Mouse (Mus musculus) hindbrain, embryonic 10.5 days (tissue): ENCODE data around the gene Sys1. TPM values are rescaled to one million over a fixed set of nuclear protein-coding genes. Genes with fewer than 3 reads are reported as not detected.

ENCODE experiments used
- DNase-seq: peaks from one replicate; pipeline ENCODE4 v3.0.0-alpha.2; 2017; ENCODE audit warnings: low spot score
- H3K27ac ChIP-seq: fragments of 300-500 bp; sonication (generic); 2 replicates; pipeline ENCODE4 v1.5.1; 2016; ENCODE audit warnings: mild to moderate bottlenecking, moderate library complexity
- H3K27me3 ChIP-seq: fragments of 300-500 bp; sonication (generic); 2 replicates; pipeline ENCODE4 v1.6.1; 2016; ENCODE audit warnings: mild to moderate bottlenecking; ENCODE audit not compliant: poor library complexity, insufficient read depth, severe bottlenecking
- H3K36me3 ChIP-seq: fragments of 300-500 bp; sonication (generic); 2 replicates; pipeline ENCODE4 v1.6.1; 2016; ENCODE audit warnings: mild to moderate bottlenecking, moderate library complexity
- H3K4me1 ChIP-seq: fragments of 300-500 bp; sonication (generic); replicated peaks from 2 replicates; pipeline ENCODE4 v1.6.1; 2016; ENCODE audit warnings: mild to moderate bottlenecking
- H3K4me3 ChIP-seq: fragments of 300-500 bp; sonication (generic); 2 replicates; pipeline ENCODE4 v1.5.1; 2016; ENCODE audit warnings: mild to moderate bottlenecking, moderate library complexity
- H3K9me3 ChIP-seq: fragments of 300-500 bp; sonication (generic); 2 replicates; pipeline ENCODE4 v1.6.1; 2016; ENCODE audit warnings: mild to moderate bottlenecking, moderate library complexity
- WGBS: fragments of 180-500 bp; shearing (Covaris S2); methylation state at CpG from one replicate; pipeline ENCODE4 v1.1.7; 2016; 5-methylcytosine and 5-hydroxymethylcytosine counted together
- polyA plus RNA-seq: library from polyadenylated mRNA; unstranded; fragments of >200 nt; fragmentation: Nextera tagmentation; extraction: Ambion mirVana; gene quantifications from 2 replicates; pipeline ENCODE4 v1.2.1, GENCODE M21; 2016

The Sys1 gene
- 61.5 and 76.4 TPM in 2 replicates for polyA plus RNA-seq

DNA sequence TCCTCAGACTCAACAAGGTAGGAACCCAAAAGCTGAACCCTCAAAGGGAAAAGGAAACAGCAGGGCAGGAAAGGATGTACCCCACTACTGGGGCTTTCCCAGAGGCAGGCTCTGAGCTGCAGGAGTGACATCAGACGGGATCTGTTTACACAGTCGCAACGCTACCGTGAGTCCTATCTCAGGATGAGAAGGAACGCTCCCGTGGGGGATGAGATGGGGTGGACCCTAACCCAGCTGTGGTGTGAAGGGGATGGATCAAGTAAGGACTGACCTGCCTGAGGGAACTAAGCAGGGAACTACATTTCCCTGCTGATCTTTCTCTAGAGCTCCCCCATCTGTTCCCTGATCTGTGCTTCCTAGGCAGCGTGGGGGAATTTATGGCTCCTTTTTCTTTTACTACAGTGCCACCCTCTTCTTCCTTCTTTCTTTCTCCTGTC lies at the start of gene Sys1:
Sys1 (plus strand) TSS at position 101 of the 437 bp plus-strand sequence.
- H3K9me3 ChIP-seq: no peaks in the 10 kb centered on the region
- 2% methylated on average over 7 of the region's 7 CpGs for WGBS
- H3K36me3 ChIP-seq: no peaks in the 10 kb centered on the region
- peak within 1 kb of the TSS; percentile 85 for H3K27ac ChIP-seq
- 0 out of 2 replicates have a peak, but pooled peaks cover 6% of the 10 kb centered on the region for H3K27me3 ChIP-seq
- peaks cover 37% of the 10 kb centered on the region for H3K4me1 ChIP-seq
- peak within 1 kb of the TSS; percentile 29 for H3K4me3 ChIP-seq
- peak; percentile 20 for DNase-seq

DNA sequence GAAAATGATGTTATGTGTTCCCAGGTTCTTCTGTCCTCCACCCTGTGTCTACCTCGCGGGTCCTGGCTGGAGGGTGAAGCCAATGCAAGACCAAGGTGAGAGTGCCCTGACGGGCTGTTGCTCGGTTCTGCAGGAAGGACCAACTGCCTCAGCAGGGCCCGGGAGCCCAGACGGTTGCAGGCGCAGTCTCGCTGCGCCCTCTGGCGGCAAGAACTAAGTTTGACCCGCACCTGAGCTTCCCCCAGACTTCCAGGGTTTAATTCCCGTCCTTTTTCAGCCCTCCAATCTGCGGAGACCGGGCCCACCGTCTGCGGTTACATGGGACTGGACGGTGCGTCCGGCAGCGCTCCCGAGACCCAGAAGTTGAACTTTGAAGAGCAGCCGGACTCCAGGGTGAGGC lies 49.1 kb upstream of the Sys1 start:
- WGBS: 1% methylated on average over 22 of the region's 22 CpGs
- H3K36me3 ChIP-seq: no peaks in the 10 kb centered on the region
- no peak overlapping the region for H3K27ac ChIP-seq
- DNase-seq: peak; percentile 77
- no peaks in the 10 kb centered on the region for H3K9me3 ChIP-seq
- peaks cover 21% of the 10 kb centered on the region for H3K4me1 ChIP-seq
- no peak overlapping the region for H3K4me3 ChIP-seq
- H3K27me3 ChIP-seq: peaks cover 82% of the 10 kb centered on the region

DNA sequence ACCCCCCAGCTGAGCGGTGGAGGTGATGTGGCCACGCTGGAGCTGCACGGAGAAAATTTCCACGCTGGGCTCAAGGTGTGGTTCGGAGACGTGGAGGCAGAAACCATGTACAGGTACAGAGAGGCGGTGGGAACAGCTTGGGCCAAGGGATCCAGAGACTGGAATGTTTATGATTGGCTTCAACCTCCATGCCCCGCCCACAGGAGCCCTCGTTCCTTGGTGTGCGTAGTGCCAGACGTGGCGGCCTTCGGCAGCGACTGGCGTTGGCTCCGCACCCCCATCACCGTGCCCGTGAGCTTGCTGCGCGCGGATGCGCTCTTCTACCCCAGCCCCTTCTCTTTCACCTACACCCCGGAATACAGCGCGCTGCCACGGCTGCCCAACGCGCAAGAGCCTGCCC lies 42.6 kb upstream of the Sys1 start:
- peaks cover 10% of the 10 kb centered on the region; the same call in 1 of the 2 replicates for H3K4me1 ChIP-seq
- H3K4me3 ChIP-seq: peak overlapping the region; percentile 34
- no peaks in the 10 kb centered on the region for H3K36me3 ChIP-seq
- no peaks in the 10 kb centered on the region for H3K9me3 ChIP-seq
- no peak overlapping the region for H3K27ac ChIP-seq
- no peak for DNase-seq
- WGBS: 29% methylated on average over 28 of the region's 28 CpGs
- H3K27me3 ChIP-seq: peaks cover 48% of the 10 kb centered on the region

DNA sequence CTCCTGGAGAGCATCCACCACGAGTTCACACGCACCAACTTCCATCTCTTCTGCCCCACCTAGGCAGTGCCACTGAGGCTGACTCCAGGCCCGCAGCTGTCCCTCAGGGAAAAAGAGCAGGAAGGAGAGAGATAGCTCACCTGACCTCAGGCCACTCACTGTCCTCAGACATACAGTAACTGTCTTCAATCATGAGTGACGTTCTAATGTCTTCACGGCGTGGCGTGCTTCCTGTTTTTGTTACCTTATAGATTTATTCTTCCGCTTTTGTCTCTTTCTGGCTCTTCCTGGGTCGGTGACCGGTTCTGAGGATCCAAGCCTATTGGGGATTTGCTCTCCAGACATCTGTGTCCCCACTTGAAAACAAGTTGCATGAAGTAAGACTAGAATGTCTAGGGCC lies 42.2 kb upstream of the Sys1 start:
- Histone ChIP-seq H3K9me3 (no peaks in the 10 kb centered on the region), H3K4me1 (peaks cover 14% of the 10 kb centered on the region), H3K4me3 (peak overlapping the region; percentile 34), H3K27me3 (peaks cover 44% of the 10 kb centered on the region), H3K36me3 (no peaks in the 10 kb centered on the region), H3K27ac (no peak overlapping the region)
- DNase-seq: no peak
- WGBS: 75% methylated on average over 10 of the region's 10 CpGs

DNA sequence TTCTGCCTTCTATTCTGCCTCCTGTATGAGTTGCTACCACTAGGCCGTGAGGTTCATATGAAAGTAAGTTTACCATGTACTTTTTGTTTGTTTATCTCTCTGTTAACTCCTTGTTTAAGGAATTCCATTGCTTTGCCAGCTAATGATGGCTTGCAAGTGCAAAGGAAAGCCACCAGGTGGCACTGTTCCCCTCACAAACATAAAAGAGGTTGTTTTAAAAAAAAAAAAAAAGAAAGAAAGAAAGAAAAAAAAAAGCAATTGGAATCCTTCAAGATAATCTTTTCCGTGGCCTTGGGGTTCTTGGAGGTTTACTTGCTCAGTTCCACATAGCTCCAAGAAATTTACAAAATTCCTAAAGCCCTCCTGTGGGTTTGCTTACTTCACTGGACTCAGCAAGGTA lies 39.6 kb upstream of the Sys1 start:
- Histone ChIP-seq H3K36me3 (no peaks in the 10 kb centered on the region), H3K9me3 (no peaks in the 10 kb centered on the region), H3K4me3 (no peak overlapping the region), H3K27ac (no peak overlapping the region), H3K4me1 (peaks cover 15% of the 10 kb centered on the region), H3K27me3 (peaks cover 30% of the 10 kb centered on the region)
- WGBS: 4% methylated on average over 2 of the region's 2 CpGs
- DNase-seq: no peak

DNA sequence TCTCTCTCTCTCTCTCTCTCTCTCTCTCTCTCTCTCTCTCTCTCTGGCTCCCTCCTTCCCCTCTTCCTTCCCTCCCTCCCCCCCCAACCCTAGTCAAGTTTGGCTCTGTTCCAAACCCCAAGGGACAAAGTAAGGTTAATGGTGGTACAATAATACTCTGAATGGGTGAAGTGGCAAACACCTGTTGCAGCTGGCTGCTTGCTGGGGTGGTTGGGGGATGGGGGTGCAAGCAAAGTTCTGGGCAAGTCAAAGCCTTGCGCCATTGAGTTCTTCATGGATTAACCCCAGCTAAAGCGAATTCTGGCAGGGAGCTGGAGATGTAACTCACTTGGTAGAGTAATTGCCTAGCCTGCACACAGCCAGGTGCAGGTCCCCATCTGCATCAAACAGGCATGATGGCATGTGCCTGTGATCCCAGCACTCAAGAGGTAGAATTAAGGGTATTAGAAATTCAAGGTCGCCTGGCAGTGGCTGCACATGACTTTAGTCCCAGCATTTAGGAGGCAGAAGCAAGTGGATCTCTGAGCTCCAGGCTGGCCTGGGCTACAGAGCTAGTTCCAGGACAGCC lies 38.4 kb upstream of the Sys1 start:
- no peak overlapping the region for H3K27ac ChIP-seq
- peaks cover 15% of the 10 kb centered on the region for H3K4me1 ChIP-seq
- no peaks in the 10 kb centered on the region for H3K36me3 ChIP-seq
- peaks cover 24% of the 10 kb centered on the region for H3K27me3 ChIP-seq
- H3K9me3 ChIP-seq: no peaks in the 10 kb centered on the region
- WGBS: 31% methylated on average over 3 of the region's 3 CpGs
- no peak for DNase-seq
- H3K4me3 ChIP-seq: no peak overlapping the region

DNA sequence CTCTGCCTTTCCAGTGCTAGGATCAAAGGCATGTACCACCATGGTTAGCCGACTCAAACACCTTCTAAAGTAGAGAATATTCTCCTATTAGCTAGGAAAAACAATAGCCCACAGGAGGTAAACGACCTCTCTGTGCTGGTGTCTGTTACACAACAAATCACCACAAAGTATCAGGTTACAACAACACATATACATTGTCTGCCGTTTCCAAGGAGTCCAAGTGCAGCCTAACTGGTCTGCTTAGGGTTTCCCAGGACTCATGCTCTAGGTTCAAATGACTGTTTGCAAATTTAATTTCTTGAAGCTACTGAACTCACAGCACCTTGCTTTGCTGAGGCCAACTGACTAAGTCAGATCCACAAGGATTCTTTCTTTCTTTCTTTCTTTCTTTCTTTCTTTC lies 37.3 kb upstream of the Sys1 start:
- Histone ChIP-seq H3K9me3 (no peaks in the 10 kb centered on the region), H3K36me3 (peaks cover 3% of the 10 kb centered on the region; the same call in 1 of the 2 replicates), H3K4me3 (no peak overlapping the region), H3K4me1 (peaks cover 9% of the 10 kb centered on the region), H3K27me3 (peaks cover 13% of the 10 kb centered on the region), H3K27ac (no peak overlapping the region)
- WGBS: 3% methylated on average over 3 of the region's 3 CpGs
- no peak for DNase-seq

DNA sequence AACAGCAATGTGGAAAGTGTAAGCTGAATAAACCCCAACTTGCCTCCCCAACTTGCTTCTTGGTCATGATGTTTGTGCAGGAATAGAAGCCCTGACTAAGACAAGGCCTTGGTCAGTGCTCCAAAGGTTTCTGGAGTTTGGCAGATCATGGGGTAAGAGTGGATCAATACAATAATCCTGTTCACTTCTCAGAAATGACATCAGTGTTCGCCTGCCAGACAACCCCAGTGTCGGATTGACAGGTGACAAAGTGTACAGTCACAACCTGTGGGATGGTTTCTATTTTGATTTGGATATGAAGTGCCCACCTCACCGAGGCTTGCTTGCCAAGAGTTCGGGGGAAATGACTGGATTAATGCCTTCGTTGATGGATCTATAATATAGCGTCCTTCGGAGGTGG lies 35.5 kb upstream of the Sys1 start:
- peaks cover 3% of the 10 kb centered on the region; the same call in 1 of the 2 replicates for H3K36me3 ChIP-seq
- no peak overlapping the region for H3K27ac ChIP-seq
- 92% methylated on average over 7 of the region's 7 CpGs for WGBS
- H3K4me3 ChIP-seq: no peak overlapping the region
- DNase-seq: no peak
- H3K4me1 ChIP-seq: peaks cover 9% of the 10 kb centered on the region
- no peaks in the 10 kb centered on the region for H3K27me3 ChIP-seq
- no peaks in the 10 kb centered on the region for H3K9me3 ChIP-seq

DNA sequence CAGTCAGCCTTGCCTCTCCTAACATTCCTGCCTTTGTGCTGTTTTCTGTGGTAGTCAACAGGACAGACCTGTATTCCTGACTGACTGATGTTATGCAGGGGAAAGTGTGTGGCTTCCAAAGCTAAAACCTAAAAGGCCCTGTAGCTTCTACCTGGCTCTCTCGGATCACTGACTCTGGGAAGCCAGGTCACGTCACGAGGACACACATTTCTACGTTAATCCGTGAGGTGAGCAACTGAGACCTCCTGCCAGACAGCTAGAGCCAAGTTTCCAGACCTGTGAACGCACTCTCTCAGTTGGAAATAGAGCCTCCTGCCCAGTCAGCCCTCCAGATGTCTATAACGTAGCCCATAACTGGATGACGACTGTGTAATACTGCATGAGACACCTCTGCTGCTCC lies 34.8 kb upstream of the Sys1 start:
- no peak overlapping the region for H3K27ac ChIP-seq
- WGBS: 86% methylated on average over 8 of the region's 8 CpGs

DNA sequence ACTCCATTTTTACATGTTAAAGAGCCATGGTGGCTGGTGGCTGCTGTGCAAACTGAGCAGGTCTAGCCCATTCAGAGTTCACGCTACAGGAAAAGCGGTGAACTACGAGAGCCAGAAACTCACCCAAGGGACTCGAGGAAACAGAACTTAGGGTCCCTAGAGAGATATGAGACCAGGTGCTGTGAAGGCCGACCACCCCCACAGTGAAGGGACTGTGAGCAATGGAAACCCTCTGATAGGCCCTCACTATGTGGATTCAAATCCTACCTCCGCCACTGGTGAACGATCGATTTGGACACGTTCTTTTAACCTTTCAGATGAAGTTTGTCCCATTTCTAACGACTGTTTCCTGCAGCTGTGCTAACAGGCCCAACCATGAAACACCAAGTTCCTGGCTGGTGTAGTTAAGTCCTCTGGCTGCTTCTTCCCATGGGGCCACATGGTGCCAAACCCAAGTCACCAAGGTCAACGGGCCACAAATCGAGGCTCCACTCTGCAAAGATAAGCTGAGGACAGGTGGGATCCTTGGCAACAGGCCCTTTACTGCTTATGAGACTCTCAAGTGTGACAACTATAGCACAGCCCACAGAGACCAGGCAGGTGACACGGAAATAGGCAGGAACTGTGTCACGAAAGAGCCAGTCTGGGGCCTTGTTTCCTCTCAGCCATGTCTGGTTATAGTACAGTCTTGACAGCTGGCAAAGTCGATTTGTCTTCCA lies 33.9 kb upstream of the Sys1 start:
- 90% methylated on average over 15 of the region's 15 CpGs for WGBS
- peaks cover 4% of the 10 kb centered on the region; the same call in 1 of the 2 replicates for H3K36me3 ChIP-seq
- H3K4me3 ChIP-seq: no peak overlapping the region
- 0 out of 2 replicates have a peak, but pooled peaks cover 3% of the 10 kb centered on the region for H3K27me3 ChIP-seq
- no peak overlapping the region for H3K27ac ChIP-seq
- no peaks in the 10 kb centered on the region for H3K9me3 ChIP-seq
- DNase-seq: no peak
- peaks cover 9% of the 10 kb centered on the region for H3K4me1 ChIP-seq

More for the DNA sequence above, 34.8 kb upstream of the Sys1 start:
- Histone ChIP-seq H3K4me3 (no peak overlapping the region), H3K4me1 (peaks cover 9% of the 10 kb centered on the region), H3K36me3 (peaks cover 3% of the 10 kb centered on the region; the same call in 1 of the 2 replicates), H3K9me3 (no peaks in the 10 kb centered on the region), H3K27me3 (no peaks in the 10 kb centered on the region)
- no peak for DNase-seq

DNA sequence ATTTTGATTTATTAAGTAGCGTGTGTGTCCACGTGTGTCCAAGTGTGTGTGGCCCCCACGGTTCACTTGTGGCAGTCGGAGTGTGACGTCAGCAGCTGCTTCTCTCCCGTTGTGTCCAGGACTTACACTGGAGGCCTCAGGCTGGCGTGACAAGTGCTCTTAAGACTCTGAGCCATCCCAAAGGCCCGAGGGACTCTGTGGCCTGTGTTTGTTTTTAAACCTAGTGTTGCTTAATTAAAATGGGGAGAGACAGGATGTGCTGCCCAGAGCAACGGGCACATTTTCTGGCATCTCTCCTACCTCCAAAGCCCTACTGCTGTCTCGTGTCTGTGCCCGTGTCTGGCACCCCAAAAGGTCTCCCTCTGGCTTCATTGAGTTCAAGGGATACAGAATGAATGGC lies 33.3 kb upstream of the Sys1 start:
- Histone ChIP-seq H3K27me3 (peaks cover 9% of the 10 kb centered on the region; the same call in 1 of the 2 replicates), H3K4me3 (no peak overlapping the region), H3K9me3 (no peaks in the 10 kb centered on the region), H3K27ac (no peak overlapping the region), H3K36me3 (peaks cover 7% of the 10 kb centered on the region; the same call in 1 of the 2 replicates), H3K4me1 (peaks cover 14% of the 10 kb centered on the region)
- no peak for DNase-seq
- 90% methylated on average over 11 of the region's 11 CpGs for WGBS

DNA sequence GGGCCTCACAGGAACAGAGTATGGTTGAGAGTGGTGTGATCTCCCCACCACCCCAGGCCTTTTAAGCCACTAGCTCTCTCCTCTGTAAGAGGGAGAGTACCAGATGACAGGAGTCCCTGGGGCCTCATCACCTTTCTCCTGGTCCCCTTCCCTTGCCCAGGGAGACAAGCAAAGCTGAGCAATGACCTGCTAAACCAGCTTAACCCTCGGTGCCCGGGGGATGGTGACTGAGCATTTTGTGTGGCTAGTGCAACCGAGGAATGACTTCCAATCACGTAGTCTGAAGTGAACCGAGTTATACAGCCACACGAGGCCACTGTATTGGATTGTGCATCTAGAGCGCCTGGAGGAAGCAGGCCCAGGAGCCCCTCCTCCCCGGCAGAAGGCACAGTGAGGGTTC lies 32.4 kb upstream of the Sys1 start:
- no peak overlapping the region for H3K27ac ChIP-seq
- H3K9me3 ChIP-seq: no peaks in the 10 kb centered on the region
- no peak for DNase-seq
- no peak overlapping the region for H3K4me3 ChIP-seq
- peaks cover 12% of the 10 kb centered on the region; the same call in 1 of the 2 replicates for H3K36me3 ChIP-seq
- peaks cover 18% of the 10 kb centered on the region for H3K4me1 ChIP-seq
- 88% methylated on average over 8 of the region's 8 CpGs for WGBS
- peaks cover 19% of the 10 kb centered on the region for H3K27me3 ChIP-seq

DNA sequence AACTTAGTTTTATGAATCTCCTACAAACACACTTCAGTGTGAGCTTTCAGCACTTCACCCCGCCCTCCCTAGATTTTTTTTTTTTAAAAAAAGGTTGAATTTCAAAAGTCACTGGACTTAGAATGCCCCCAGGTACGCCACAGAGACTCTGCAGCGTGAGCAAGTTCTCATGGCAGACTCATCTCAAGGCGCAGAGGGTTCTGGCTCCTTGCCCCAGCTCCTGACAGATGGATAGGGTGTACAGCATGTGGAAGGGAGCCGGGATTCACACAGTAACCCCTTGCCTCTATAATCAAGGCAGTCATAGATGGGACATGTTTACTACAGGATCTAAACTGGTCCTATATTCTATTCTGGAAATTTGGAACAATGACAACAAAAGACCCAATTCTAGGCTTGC lies 31.4 kb upstream of the Sys1 start:
- Histone ChIP-seq H3K4me1 (peaks cover 18% of the 10 kb centered on the region), H3K9me3 (no peaks in the 10 kb centered on the region), H3K27me3 (peaks cover 28% of the 10 kb centered on the region), H3K4me3 (no peak overlapping the region), H3K27ac (no peak overlapping the region), H3K36me3 (peaks cover 12% of the 10 kb centered on the region; the same call in 1 of the 2 replicates)
- DNase-seq: no peak
- 89% methylated on average over 5 of the region's 5 CpGs for WGBS
